Mouse (Mus musculus) neural tube, embryonic 12.5 days (tissue): ENCODE measurements at regions not wholly inside any gene's neighbourhood (a gene's known extent, or its start where the extent isn't known, plus 50 kb on each side); places are given as distances from the start of the nearest gene placed in this dataset.

Experiments used
- ATAC-seq: fragments of 200-750 bp; cut with Nextera tagmentation; 2 replicates; pipeline ENCODE4 v1.8.0; 2017; ENCODE audit warnings: low read depth, mild to moderate bottlenecking, moderate TSS enrichment, moderate library complexity; ENCODE audit not compliant: low FRiP score
- H3K27ac ChIP-seq: fragments of 300-500 bp; sonication (generic); 2 replicates; pipeline ENCODE4 v1.5.1; 2016
- H3K27me3 ChIP-seq: fragments of 300-500 bp; sonication (generic); replicated peaks from 2 replicates; pipeline ENCODE4 v1.6.1; 2016; ENCODE audit warnings: mild to moderate bottlenecking
- H3K36me3 ChIP-seq: fragments of 300-500 bp; sonication (generic); 2 replicates; pipeline ENCODE4 v1.6.1; 2016; ENCODE audit warnings: mild to moderate bottlenecking
- H3K4me1 ChIP-seq: fragments of 300-500 bp; sonication (generic); 2 replicates; pipeline ENCODE4 v1.6.1; 2016
- H3K4me2 ChIP-seq: fragments of 300-500 bp; sonication (generic); replicated peaks from 2 replicates; pipeline ENCODE4 v1.6.1; 2016; ENCODE audit warnings: mild to moderate bottlenecking
- H3K4me3 ChIP-seq: fragments of 300-500 bp; sonication (generic); 2 replicates; pipeline ENCODE4 v1.5.1; 2016
- H3K9ac ChIP-seq: fragments of 300-500 bp; sonication (generic); 2 replicates; pipeline ENCODE4 v1.6.1; 2016; ENCODE audit warnings: mild to moderate bottlenecking
- H3K9me3 ChIP-seq: fragments of 300-500 bp; sonication (generic); 2 replicates; pipeline ENCODE4 v1.6.1; 2016; ENCODE audit warnings: mild to moderate bottlenecking
- WGBS: fragments of 180-500 bp; shearing (Covaris S2); methylation state at CpG from one replicate; pipeline ENCODE4 v1.1.7; 2016; 5-methylcytosine and 5-hydroxymethylcytosine counted together

GRCm38 (mm10) chr8:64399554-64399953 is 193.5 kb upstream of the Tll1 start:
- H3K27ac ChIP-seq, result no peak overlapping the region
- H3K4me3 ChIP-seq, result no peak overlapping the region
- 60% methylated on average over 3 of the region's 3 CpGs for WGBS
- H3K9me3 ChIP-seq, result no peaks in the 10 kb centered on the region
- H3K36me3 ChIP-seq, result no peaks in the 10 kb centered on the region
- H3K4me1 ChIP-seq, result no peaks in the 10 kb centered on the region
- no peak overlapping the region for H3K9ac ChIP-seq
- H3K4me2 ChIP-seq, result no peak overlapping the region
- no peaks in the 10 kb centered on the region for H3K27me3 ChIP-seq
- no peak for ATAC-seq

DNA sequence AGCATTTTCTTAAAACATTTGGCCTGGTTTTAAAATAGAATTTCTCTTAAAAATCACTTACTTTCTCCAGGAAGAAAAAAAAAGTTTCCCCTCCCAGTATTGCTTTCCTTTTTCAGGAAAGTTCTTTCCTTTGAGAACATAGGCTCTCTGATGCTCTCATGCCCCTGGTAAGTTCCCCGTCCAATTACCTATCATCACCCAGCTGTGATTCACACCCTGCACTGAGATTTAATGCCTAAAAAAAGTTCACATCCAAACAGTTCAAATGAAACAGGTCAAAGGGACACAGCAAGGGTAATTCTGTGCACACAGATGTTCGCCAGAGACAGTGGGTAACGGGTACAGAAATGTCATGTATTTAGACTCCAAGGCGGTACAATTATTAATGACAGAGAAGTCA is 191.8 kb upstream of the Tll1 start:
- WGBS, result 77% methylated on average over 4 of the region's 4 CpGs
- Histone ChIP-seq H3K4me1 (no peaks in the 10 kb centered on the region), H3K27ac (no peak overlapping the region), H3K27me3 (no peaks in the 10 kb centered on the region), H3K36me3 (no peaks in the 10 kb centered on the region), H3K4me2 (no peak overlapping the region), H3K9ac (no peak overlapping the region), H3K9me3 (no peaks in the 10 kb centered on the region), H3K4me3 (no peak overlapping the region)
- ATAC-seq, result no peak

GRCm38 (mm10) chr8:64395816-64396215 is 189.7 kb upstream of the Tll1 start:
- Histone ChIP-seq H3K4me1 (no peaks in the 10 kb centered on the region), H3K36me3 (no peaks in the 10 kb centered on the region), H3K9ac (no peak overlapping the region), H3K4me3 (no peak overlapping the region), H3K4me2 (no peak overlapping the region), H3K27ac (no peak overlapping the region), H3K9me3 (no peaks in the 10 kb centered on the region), H3K27me3 (no peaks in the 10 kb centered on the region)
- WGBS, result 87% methylated on average over 5 of the region's 5 CpGs
- no peak for ATAC-seq

DNA sequence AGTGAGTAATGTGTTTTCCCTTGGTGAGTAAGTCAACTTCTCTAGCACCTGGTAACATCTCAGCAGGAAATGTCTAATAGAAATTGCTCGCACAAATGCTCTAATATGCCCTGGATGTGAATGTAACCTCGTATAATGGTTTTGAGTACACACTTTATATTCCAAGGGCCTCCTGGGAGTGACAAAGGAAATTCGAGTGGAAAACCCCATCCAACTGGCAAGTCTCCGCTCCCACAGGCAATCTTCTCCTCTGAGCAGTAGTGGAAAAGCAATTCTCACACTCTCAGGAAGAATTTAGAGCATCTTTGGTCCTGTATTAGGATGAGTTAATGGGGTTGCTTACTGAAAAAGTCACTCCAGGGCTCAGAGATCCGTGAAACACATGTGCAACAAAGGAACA is 183.4 kb upstream of the Tll1 start:
- H3K9me3 ChIP-seq, result no peaks in the 10 kb centered on the region
- no peak for ATAC-seq
- H3K4me2 ChIP-seq, result no peak overlapping the region
- H3K36me3 ChIP-seq, result no peaks in the 10 kb centered on the region
- no peaks in the 10 kb centered on the region for H3K4me1 ChIP-seq
- no peak overlapping the region for H3K27ac ChIP-seq
- H3K4me3 ChIP-seq, result no peak overlapping the region
- no peaks in the 10 kb centered on the region for H3K27me3 ChIP-seq
- H3K9ac ChIP-seq, result no peak overlapping the region
- 62% methylated on average over 5 of the region's 5 CpGs for WGBS

GRCm38 (mm10) chr8:64388299-64388698 is 182.2 kb upstream of the Tll1 start:
- Histone ChIP-seq H3K9me3 (no peaks in the 10 kb centered on the region), H3K9ac (no peak overlapping the region), H3K4me2 (no peak overlapping the region), H3K27ac (no peak overlapping the region), H3K27me3 (no peaks in the 10 kb centered on the region), H3K4me1 (no peaks in the 10 kb centered on the region), H3K36me3 (no peaks in the 10 kb centered on the region), H3K4me3 (no peak overlapping the region)
- WGBS, result 79% methylated on average over 2 of the region's 2 CpGs
- no peak for ATAC-seq

- no peaks in the 10 kb centered on the region for H3K9me3 ChIP-seq
- no peak overlapping the region for H3K4me2 ChIP-seq
- no peaks in the 10 kb centered on the region for H3K4me1 ChIP-seq
- 82% methylated on average over 9 of the region's 9 CpGs for WGBS
- no peaks in the 10 kb centered on the region for H3K36me3 ChIP-seq
- ATAC-seq, result no peak
- H3K4me3 ChIP-seq, result no peak overlapping the region
- H3K27ac ChIP-seq, result no peak overlapping the region
- no peaks in the 10 kb centered on the region for H3K27me3 ChIP-seq
- H3K9ac ChIP-seq, result no peak overlapping the region
These were observed 173.8 kb upstream of the Tll1 start for GRCm38 (mm10) chr8:64379732-64380349.

DNA sequence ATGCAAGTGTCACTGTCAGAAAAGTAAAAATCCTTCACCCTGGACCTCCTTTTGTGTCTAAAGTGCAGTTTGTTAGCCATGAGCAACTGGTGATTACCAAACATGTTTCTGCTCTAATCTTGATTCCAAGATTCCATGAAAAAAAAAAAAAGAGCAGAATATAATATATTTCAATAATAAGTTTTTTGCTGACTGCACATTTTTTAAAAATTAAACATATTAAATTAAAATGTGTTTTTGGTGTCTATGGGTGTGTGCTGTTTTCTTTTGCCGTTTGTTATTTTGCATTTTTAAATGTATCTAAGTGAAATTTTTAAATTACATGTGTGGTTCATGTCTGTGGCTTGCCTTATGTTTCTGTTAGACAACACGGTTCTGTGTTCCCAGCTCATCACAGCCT is 171.8 kb upstream of the Tll1 start:
- H3K27ac ChIP-seq, result no peak overlapping the region
- no peaks in the 10 kb centered on the region for H3K36me3 ChIP-seq
- H3K4me1 ChIP-seq, result no peaks in the 10 kb centered on the region
- 81% methylated on average over 2 of the region's 2 CpGs for WGBS
- H3K4me3 ChIP-seq, result no peak overlapping the region
- no peak overlapping the region for H3K9ac ChIP-seq
- no peak for ATAC-seq
- H3K27me3 ChIP-seq, result no peaks in the 10 kb centered on the region
- H3K9me3 ChIP-seq, result no peaks in the 10 kb centered on the region
- H3K4me2 ChIP-seq, result no peak overlapping the region

GRCm38 (mm10) chr8:64375509-64375908 is 169.4 kb upstream of the Tll1 start:
- Histone ChIP-seq H3K4me3 (no peak overlapping the region), H3K4me2 (no peak overlapping the region), H3K9ac (no peak overlapping the region), H3K27me3 (no peaks in the 10 kb centered on the region), H3K27ac (no peak overlapping the region), H3K4me1 (no peaks in the 10 kb centered on the region), H3K9me3 (no peaks in the 10 kb centered on the region), H3K36me3 (no peaks in the 10 kb centered on the region)
- no peak for ATAC-seq
- WGBS, result 85% methylated on average over 4 of the region's 4 CpGs

- ATAC-seq, result no peak
- Histone ChIP-seq H3K4me2 (no peak overlapping the region), H3K4me3 (no peak overlapping the region), H3K27ac (no peak overlapping the region), H3K36me3 (no peaks in the 10 kb centered on the region), H3K4me1 (no peaks in the 10 kb centered on the region), H3K27me3 (no peaks in the 10 kb centered on the region), H3K9me3 (no peaks in the 10 kb centered on the region), H3K9ac (no peak overlapping the region)
- 62% methylated on average over 5 of the region's 5 CpGs for WGBS
These were observed 168.9 kb upstream of the Tll1 start for GRCm38 (mm10) chr8:64374980-64375379.

- Histone ChIP-seq H3K27ac (no peak overlapping the region), H3K27me3 (no peaks in the 10 kb centered on the region), H3K9ac (no peak overlapping the region), H3K4me3 (no peak overlapping the region), H3K4me2 (no peak overlapping the region), H3K4me1 (no peaks in the 10 kb centered on the region; the same call in 1 of the 2 replicates), H3K9me3 (no peaks in the 10 kb centered on the region), H3K36me3 (no peaks in the 10 kb centered on the region)
- 49% methylated on average over 6 of the region's 6 CpGs for WGBS
- ATAC-seq, result no peak
These were observed 163.9 kb upstream of the Tll1 start for GRCm38 (mm10) chr8:64369973-64370372.

DNA sequence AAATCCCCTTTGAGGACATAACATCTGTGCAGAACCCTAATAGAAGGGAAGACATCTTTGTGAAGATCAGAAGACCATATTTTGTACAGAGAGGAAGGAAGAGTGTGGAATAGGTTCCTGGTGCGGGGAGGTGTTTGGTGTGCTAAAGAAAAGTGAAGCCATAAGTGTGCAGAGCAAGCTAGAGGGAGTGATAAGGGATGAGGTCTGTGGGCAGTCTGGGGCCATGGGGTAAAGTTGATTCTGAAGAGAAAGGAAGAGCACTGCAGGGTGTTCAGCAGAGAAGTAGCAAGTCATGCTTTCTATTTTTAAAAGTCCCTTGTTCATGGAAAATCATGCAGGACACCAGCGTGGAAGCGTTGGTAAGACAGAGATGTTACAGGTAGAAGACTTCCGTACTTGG is 161.8 kb upstream of the Tll1 start:
- Histone ChIP-seq H3K9me3 (no peaks in the 10 kb centered on the region), H3K27me3 (no peaks in the 10 kb centered on the region), H3K4me2 (no peak overlapping the region), H3K9ac (no peak overlapping the region), H3K4me3 (no peak overlapping the region), H3K4me1 (no peaks in the 10 kb centered on the region; the same call in 1 of the 2 replicates), H3K27ac (no peak overlapping the region), H3K36me3 (no peaks in the 10 kb centered on the region)
- ATAC-seq, result no peak
- WGBS, result 92% methylated on average over 4 of the region's 4 CpGs

GRCm38 (mm10) chr8:64366974-64367266 is 160.8 kb upstream of the Tll1 start:
- Histone ChIP-seq H3K4me1 (no peaks in the 10 kb centered on the region; the same call in 1 of the 2 replicates), H3K4me3 (no peak overlapping the region), H3K4me2 (no peak overlapping the region), H3K36me3 (no peaks in the 10 kb centered on the region), H3K27me3 (no peaks in the 10 kb centered on the region), H3K9me3 (no peaks in the 10 kb centered on the region), H3K27ac (no peak overlapping the region), H3K9ac (no peak overlapping the region)
- WGBS, result 37% methylated on average over 9 of the region's 9 CpGs
- no peak for ATAC-seq

GRCm38 (mm10) chr8:64366226-64366973 is 160.3 kb upstream of the Tll1 start:
- 62% methylated on average over 11 of the region's 11 CpGs for WGBS

More at GRCm38 (mm10) chr8:64366226-64366973, 160.3 kb upstream of the Tll1 start:
- no peak overlapping the region for H3K4me3 ChIP-seq
- no peaks in the 10 kb centered on the region for H3K9me3 ChIP-seq
- H3K36me3 ChIP-seq, result no peaks in the 10 kb centered on the region
- no peaks in the 10 kb centered on the region for H3K27me3 ChIP-seq
- no peak overlapping the region for H3K9ac ChIP-seq
- no peak overlapping the region for H3K27ac ChIP-seq
- H3K4me2 ChIP-seq, result no peak overlapping the region
- H3K4me1 ChIP-seq, result no peaks in the 10 kb centered on the region; the same call in 1 of the 2 replicates
- no peak for ATAC-seq
